Comparison of ENCODE assay signal across 8 mouse cellular contexts in the genomic region with DNA sequence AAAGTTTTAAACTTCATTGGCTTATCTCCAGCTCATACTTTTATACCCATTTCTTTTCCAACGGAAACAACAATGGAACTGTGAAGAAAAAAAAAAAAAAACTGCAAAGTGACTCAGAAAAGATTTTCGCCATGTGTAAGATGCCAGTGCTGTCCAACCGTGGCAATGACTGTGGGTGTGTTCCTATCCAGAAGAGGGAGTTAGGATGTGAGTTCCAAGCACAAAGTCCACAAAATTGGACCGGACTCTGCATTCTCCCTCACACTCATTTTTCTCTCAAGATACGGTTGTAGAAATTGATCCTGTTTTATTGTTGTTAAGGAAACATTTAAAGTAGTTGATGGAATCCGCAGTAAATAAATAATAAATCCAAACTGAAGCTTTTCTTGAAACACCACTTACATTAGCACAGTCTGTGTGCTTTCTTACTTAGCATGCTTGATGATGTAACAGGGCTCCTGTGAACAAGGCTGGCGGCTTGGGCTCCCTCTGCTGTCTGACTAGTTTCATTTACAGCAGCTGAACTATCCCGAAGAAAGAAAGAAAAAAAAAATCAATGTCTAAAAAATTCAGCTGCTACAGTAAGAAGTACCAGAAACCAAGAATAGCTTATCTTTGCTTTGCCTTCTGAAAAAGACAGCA. TPM values are rescaled to one million over a fixed set of nuclear protein-coding genes. Genes with fewer than 3 reads are reported as not detected.
DNase-seq lines count a peak whose midpoint lies in the region; ATAC-seq lines count a peak whose summit lies in the region.
"Had no signal": no experiment of that assay in that cellular context is flagged by ENCODE, and none has a peak within 500 bp of the region (broad histone marks: within the 10 kb centered on the region; RNA-seq: fewer than 3 reads in every experiment).

No protein-coding gene starts in this region.

- H3K9ac ChIP-seq in hindbrain, embryonic 11.5 days (ENCODE audit: low read depth, low read length), result no peak overlapping the region
- no peak overlapping the region for H3K9ac ChIP-seq in midbrain, embryonic 15.5 days
- H3K9ac ChIP-seq: stomach, embryonic 15.5 days had no signal

- DNase-seq in testis, postnatal 10 days (ENCODE audit: low spot score), result peak; percentile 61
- no peak for DNase-seq in testis, postnatal 14 days (ENCODE audit: low spot score)
- DNase-seq in cerebellum, postnatal 36 days, result peak; percentile 34 to 42
- DNase-seq in hindbrain, embryonic 11.5 days (ENCODE audit: low spot score), result peak; percentile 54
- peak; percentile 47 to 75 for DNase-seq in layer of hippocampus, postnatal 14 days (ENCODE audit: low spot score in 2 of 2)
- no peak for DNase-seq in B cell, adult 2 months

- 58% methylated on average over 8 of the region's 8 CpGs for WGBS in hindbrain, embryonic 11.5 days
- 52% methylated on average over 8 of the region's 8 CpGs for WGBS in midbrain, embryonic 15.5 days

- no peaks in the 10 kb centered on the region for H3K9me3 ChIP-seq in hindbrain, embryonic 11.5 days (ENCODE audit: control insufficient read depth, low read length)
- H3K9me3 ChIP-seq in midbrain, embryonic 15.5 days, result no peaks in the 10 kb centered on the region
- H3K9me3 ChIP-seq: stomach, embryonic 15.5 days had no signal

- H3K27me3 ChIP-seq in hindbrain, embryonic 11.5 days (ENCODE audit: control insufficient read depth, insufficient read depth, low read length), result no peaks in the 10 kb centered on the region
- H3K27me3 ChIP-seq in midbrain, embryonic 15.5 days (replicated peaks), result no peaks in the 10 kb centered on the region
- H3K27me3 ChIP-seq: stomach, embryonic 15.5 days had no signal

- no peak overlapping the region for H3K4me3 ChIP-seq in hindbrain, embryonic 11.5 days (ENCODE audit: low read depth, low read length)
- no peak overlapping the region for H3K4me3 ChIP-seq in midbrain, embryonic 15.5 days
- H3K4me3 ChIP-seq: stomach, embryonic 15.5 days had no signal

- no peak overlapping the region for H3K27ac ChIP-seq in hindbrain, embryonic 11.5 days (ENCODE audit: low read depth, low read length)
- H3K27ac ChIP-seq in midbrain, embryonic 15.5 days, result no peak overlapping the region
- H3K27ac ChIP-seq: stomach, embryonic 15.5 days had no signal

- no peaks in the 10 kb centered on the region for H3K4me1 ChIP-seq in hindbrain, embryonic 11.5 days (replicated peaks; ENCODE audit: control insufficient read depth, insufficient read depth, low read length)
- no peaks in the 10 kb centered on the region for H3K4me1 ChIP-seq in midbrain, embryonic 15.5 days
- H3K4me1 ChIP-seq: stomach, embryonic 15.5 days had no signal

- no peak for ATAC-seq in hindbrain, embryonic 11.5 days (ENCODE audit: low FRiP score)
- ATAC-seq in midbrain, embryonic 15.5 days (replicated peaks), result peak; percentile 88

- no peak overlapping the region for H3K4me2 ChIP-seq in hindbrain, embryonic 11.5 days (replicated peaks; ENCODE audit: low read depth, low read length)
- no peak overlapping the region for H3K4me2 ChIP-seq in midbrain, embryonic 15.5 days
- H3K4me2 ChIP-seq: stomach, embryonic 15.5 days had no signal

- no peaks in the 10 kb centered on the region for H3K36me3 ChIP-seq in hindbrain, embryonic 11.5 days (ENCODE audit: control insufficient read depth, insufficient read depth, low read length)
- no peaks in the 10 kb centered on the region for H3K36me3 ChIP-seq in midbrain, embryonic 15.5 days (replicated peaks)
- H3K36me3 ChIP-seq: stomach, embryonic 15.5 days had no signal

RNA-seq across cellular contexts. Expression of gene Ncam2, which starts 25.1 kb away (rescaled TPM):
- 1.5 and 2.7 TPM in 2 replicates for polyA plus RNA-seq in hindbrain, embryonic 11.5 days (2014; fragmentation: Nextera tagmentation; extraction: Ambion mirVana)
- 10 to 100 TPM; 55.3 to 57.9 TPM for total RNA-seq in layer of hippocampus, postnatal 14 days (2021)
- polyA plus RNA-seq in midbrain, embryonic 15.5 days (2015; fragmentation: Nextera tagmentation; extraction: Ambion mirVana), result 22.8 and 25.7 TPM in 2 replicates

Comparison
In these comparisons a context has a peak if more than half of its experiments do, and no peak if none do; other contexts are left out.
1. DNase-seq: peak in testis, postnatal 10 days (single experiment), cerebellum, postnatal 36 days (2 of 2), hindbrain, embryonic 11.5 days (single experiment) and layer of hippocampus, postnatal 14 days (2 of 2); none in testis, postnatal 14 days (single experiment) and B cell, adult 2 months (0 of 2).